ENCODE assay signal across 16 mouse cellular contexts in genomic region chr3:14895333-14895732, GRCm38 (mm10). TPM values are rescaled to one million over a fixed set of nuclear protein-coding genes. Genes with fewer than 3 reads are reported as not detected.
"Had no signal": no experiment of that assay in that cellular context is flagged by ENCODE, and none has a peak within 500 bp of the region (broad histone marks: within the 10 kb centered on the region; RNA-seq: fewer than 3 reads in every experiment).

No protein-coding gene starts in this region.

- H3K27me3 ChIP-seq: neural tube, embryonic 15.5 days; stomach, embryonic 15.5 days had no signal

- H3K4me1 ChIP-seq: neural tube, embryonic 15.5 days; stomach, embryonic 15.5 days had no signal

- H3K27ac ChIP-seq: neural tube, embryonic 15.5 days; stomach, embryonic 15.5 days; stomach, postnatal 0 days had no signal

- DNase-seq: retina, postnatal 1 day; right cerebral cortex, adult 18-20 months; right cerebral cortex, postnatal 14 days; right cerebral cortex, postnatal 25 days; right cerebral cortex, postnatal 4 days; spleen, adult 18-20 months; thymus, adult 18-20 months; thymus, adult 2 months; thymus, postnatal 14 days; thymus, postnatal 25 days; thymus, postnatal 36 days; thymus, postnatal 4 days had no signal

- H3K4me3 ChIP-seq: neural tube, embryonic 15.5 days; stomach, embryonic 15.5 days had no signal

- H3K36me3 ChIP-seq: neural tube, embryonic 15.5 days; stomach, embryonic 15.5 days had no signal

RNA-seq across cellular contexts. Expression of gene Car3, which starts 32.0 kb away (rescaled TPM):
- total RNA-seq: neutrophil, adult 5-6 weeks had no signal
